ENCODE assay signal across 28 mouse cellular contexts in the genomic region with DNA sequence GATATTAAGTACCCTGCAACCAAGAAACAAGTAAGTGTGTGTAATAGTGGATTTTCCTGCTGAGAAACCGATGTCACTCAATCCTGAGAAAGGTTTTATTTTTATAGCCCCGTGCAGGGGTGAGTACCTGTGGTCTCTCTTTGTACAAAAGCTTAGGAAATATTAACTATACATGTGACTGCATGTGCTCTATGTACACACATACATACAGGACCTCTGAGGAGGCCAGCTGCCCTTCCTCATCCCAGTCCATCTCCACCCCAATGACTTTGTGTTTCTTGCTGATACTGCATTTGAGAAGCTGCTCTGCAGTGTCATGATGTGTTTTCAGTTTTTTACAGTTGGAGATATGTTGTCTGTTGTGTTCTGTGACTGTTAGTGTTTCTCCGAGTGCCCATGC. TPM values are rescaled to one million over a fixed set of nuclear protein-coding genes. Genes with fewer than 3 reads are reported as not detected.
DNase-seq lines count a peak whose midpoint lies in the region; ATAC-seq and TF ChIP-seq lines count a peak whose summit lies in the region.
"Had no signal": no experiment of that assay in that cellular context is flagged by ENCODE, and none has a peak within 500 bp of the region (broad histone marks: within the 10 kb centered on the region; RNA-seq: fewer than 3 reads in every experiment).

No protein-coding gene starts in this region.

- H3K4me3 ChIP-seq in heart, embryonic 15.5 days: no peak overlapping the region
- no peak overlapping the region for H3K4me3 ChIP-seq in neural tube, embryonic 13.5 days
- H3K4me3 ChIP-seq in intestine, postnatal 0 days (ENCODE audit: low read depth, low read length): no peak overlapping the region
- H3K4me3 ChIP-seq: erythroblast, embryonic 14.5 days; limb, embryonic 10.5 days; limb, embryonic 15.5 days; liver, embryonic 13.5 days; megakaryocyte, embryonic 14.5 days; midbrain, embryonic 12.5 days; myocyte had no signal

- H3K9ac ChIP-seq in heart, embryonic 15.5 days: no peak overlapping the region
- no peak overlapping the region for H3K9ac ChIP-seq in neural tube, embryonic 13.5 days
- H3K9ac ChIP-seq in intestine, postnatal 0 days (ENCODE audit: low read depth, low read length): no peak overlapping the region
- H3K9ac ChIP-seq: limb, embryonic 15.5 days; liver, embryonic 13.5 days; midbrain, embryonic 12.5 days had no signal

- H3K4me2 ChIP-seq in heart, embryonic 15.5 days: no peak overlapping the region
- no peak overlapping the region for H3K4me2 ChIP-seq in neural tube, embryonic 13.5 days
- H3K4me2 ChIP-seq in intestine, postnatal 0 days (replicated peaks; ENCODE audit: low read depth): 0 out of 2 replicates have a peak overlapping the region, but pooled peaks have one; percentile 10
- H3K4me2 ChIP-seq: limb, embryonic 15.5 days; liver, embryonic 13.5 days; midbrain, embryonic 12.5 days had no signal

- peak overlapping the region; percentile 20; the same call in 1 of the 2 replicates for H3K27ac ChIP-seq in heart, embryonic 15.5 days
- H3K27ac ChIP-seq in neural tube, embryonic 13.5 days (replicated peaks): peak overlapping the region; percentile 70; the same call in 1 of the 2 replicates
- H3K27ac ChIP-seq in intestine, postnatal 0 days (ENCODE audit: low read depth, low read length): peak overlapping the region; percentile 86
- H3K27ac ChIP-seq: kidney, postnatal 0 days; limb, embryonic 10.5 days; limb, embryonic 15.5 days; liver, embryonic 13.5 days had no signal

- H3K9me3 ChIP-seq in heart, embryonic 15.5 days (replicated peaks): no peaks in the 10 kb centered on the region
- H3K9me3 ChIP-seq in neural tube, embryonic 13.5 days: no peaks in the 10 kb centered on the region
- H3K9me3 ChIP-seq in intestine, postnatal 0 days (ENCODE audit: control insufficient read depth): no peaks in the 10 kb centered on the region
- H3K9me3 ChIP-seq: limb, embryonic 10.5 days; limb, embryonic 15.5 days; liver, embryonic 13.5 days; megakaryocyte, embryonic 14.5 days; midbrain, embryonic 12.5 days had no signal

- no peaks in the 10 kb centered on the region for H3K27me3 ChIP-seq in heart, embryonic 15.5 days
- H3K27me3 ChIP-seq in neural tube, embryonic 13.5 days: no peaks in the 10 kb centered on the region
- H3K27me3 ChIP-seq in intestine, postnatal 0 days (replicated peaks; ENCODE audit: control insufficient read depth, insufficient read depth, low read length): no peaks in the 10 kb centered on the region
- H3K27me3 ChIP-seq: limb, embryonic 15.5 days; liver, embryonic 13.5 days; megakaryocyte, embryonic 14.5 days; midbrain, embryonic 12.5 days had no signal

- 84% methylated on average over 3 of the region's 3 CpGs for WGBS in heart, embryonic 15.5 days
- 91% methylated on average over 3 of the region's 3 CpGs for WGBS in neural tube, embryonic 13.5 days
- WGBS in intestine, postnatal 0 days: 52% methylated on average over 3 of the region's 3 CpGs

- DNase-seq in heart, postnatal 4 days: no peak
- DNase-seq in neural tube, embryonic 10.5 days (ENCODE audit: extremely low spot score, low spot score): no peak
- DNase-seq in right cerebral cortex, postnatal 36 days (ENCODE audit: low spot score in 2 of 2): no peak
- no peak for DNase-seq in testis, postnatal 10 days (ENCODE audit: low spot score)
- DNase-seq: adrenal gland, postnatal 25 days; B cell, adult 2 months; cerebellum, adult 11-12 months; cerebellum, postnatal 10 days; gastrocnemius, postnatal 14 days; heart, postnatal 36 days; kidney, adult 8-10 months; kidney, postnatal 4 days; liver, embryonic 13.5 days; lung, adult 18-20 months; lung, postnatal 4 days; right cerebral cortex, postnatal 4 days; thymus, adult 18-20 months; thymus, postnatal 25 days had no signal

- peaks cover 49% of the 10 kb centered on the region for H3K36me3 ChIP-seq in heart, embryonic 15.5 days
- peaks cover 77% of the 10 kb centered on the region for H3K36me3 ChIP-seq in neural tube, embryonic 13.5 days
- H3K36me3 ChIP-seq in intestine, postnatal 0 days (ENCODE audit: control insufficient read depth, insufficient read depth): peaks cover 47% of the 10 kb centered on the region

- ATAC-seq in heart, embryonic 15.5 days (replicated peaks; ENCODE audit: insufficient number of reproducible peaks, insufficient read depth, low FRiP score, low read depth): no peak
- ATAC-seq in neural tube, embryonic 13.5 days (ENCODE audit: low read depth): no peak
- ATAC-seq in intestine, postnatal 0 days: peak; percentile 39; the same call in 1 of the 2 replicates

- peaks cover 35% of the 10 kb centered on the region for H3K4me1 ChIP-seq in heart, embryonic 15.5 days (replicated peaks)
- H3K4me1 ChIP-seq in neural tube, embryonic 13.5 days (replicated peaks): peaks cover 9% of the 10 kb centered on the region
- H3K4me1 ChIP-seq in intestine, postnatal 0 days (replicated peaks; ENCODE audit: control insufficient read depth, insufficient read depth, low read length): peaks cover 7% of the 10 kb centered on the region; the same call in 1 of the 2 replicates
- H3K4me1 ChIP-seq: limb, embryonic 10.5 days; liver, embryonic 13.5 days had no signal

- no peak for TF ChIP-seq CTCF in intestine, postnatal 0 days (IDR thresholded peaks at IDR 0.05; ENCODE audit: low read depth)

RNA-seq across cellular contexts. Expression of a gene that starts 48.4 kb away (rescaled TPM):
- polyA plus RNA-seq in heart, embryonic 15.5 days (2015; fragmentation: Nextera tagmentation; extraction: Ambion mirVana): 15.1 and 18.6 TPM in 2 replicates
- 10 to 100 TPM; 25.4 to 29.1 TPM for total RNA-seq in heart, postnatal 4 days (2021)
- polyA plus RNA-seq in neural tube, embryonic 13.5 days (2015; fragmentation: Nextera tagmentation; extraction: Ambion mirVana): 24.4 and 27.8 TPM in 2 replicates
- 15.8 and 17.0 TPM in 2 replicates for polyA plus RNA-seq in intestine, postnatal 0 days (2015; fragmentation: Nextera tagmentation; extraction: Ambion mirVana)

Comparison
In these comparisons a context has a peak if more than half of its experiments do, and no peak if none do; other contexts are left out.
1. H3K27ac ChIP-seq: peak in every context shown above with its lines; median percentile 86 in intestine, postnatal 0 days; 70 in neural tube, embryonic 13.5 days; 20 in heart, embryonic 15.5 days.